Mouse (Mus musculus) urinary bladder, postnatal 36 days (tissue): Measurements from ENCODE around the gene Pard3b.

Source experiments
- DNase-seq, 2 experiments: peaks; one replicate each; pipeline ENCODE4 v3.0.0; 2022; ENCODE audit warnings: low spot score in 2 of 2, mixed read lengths in 1 of 2

The Pard3b gene

DNA sequence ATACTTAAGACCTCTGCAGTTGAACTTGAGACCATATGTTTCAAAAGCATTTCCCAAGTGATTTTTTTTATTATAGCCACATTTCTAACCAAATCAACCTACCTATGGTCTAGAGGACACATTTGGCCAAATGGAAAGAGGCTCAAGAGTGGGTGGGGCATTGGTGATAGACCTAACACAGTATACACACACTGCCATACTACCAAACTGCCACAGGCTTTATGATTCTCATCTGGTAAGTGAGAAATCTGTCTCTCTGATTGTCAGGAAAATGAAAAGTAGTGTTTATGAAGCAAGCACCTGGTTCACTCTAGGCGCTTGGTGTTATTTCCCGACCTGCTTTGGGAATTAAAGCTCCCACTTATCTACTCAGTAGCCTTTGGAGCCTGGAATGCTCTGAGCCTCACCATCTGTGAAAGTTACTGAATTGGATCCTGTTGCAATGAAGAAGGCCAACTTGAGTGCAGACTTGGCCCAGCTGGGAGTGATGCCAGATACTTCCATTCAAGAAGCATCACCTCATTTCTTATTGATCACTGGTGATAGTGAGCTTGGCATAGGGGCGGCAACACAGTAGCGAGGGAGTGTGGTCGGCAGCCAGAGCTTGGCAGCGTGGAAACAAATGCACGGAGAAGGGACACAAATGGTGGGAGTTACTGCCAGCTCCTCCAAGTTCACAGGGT is 810.7 kb downstream of the Pard3b start:
- DNase-seq = no peak

DNA sequence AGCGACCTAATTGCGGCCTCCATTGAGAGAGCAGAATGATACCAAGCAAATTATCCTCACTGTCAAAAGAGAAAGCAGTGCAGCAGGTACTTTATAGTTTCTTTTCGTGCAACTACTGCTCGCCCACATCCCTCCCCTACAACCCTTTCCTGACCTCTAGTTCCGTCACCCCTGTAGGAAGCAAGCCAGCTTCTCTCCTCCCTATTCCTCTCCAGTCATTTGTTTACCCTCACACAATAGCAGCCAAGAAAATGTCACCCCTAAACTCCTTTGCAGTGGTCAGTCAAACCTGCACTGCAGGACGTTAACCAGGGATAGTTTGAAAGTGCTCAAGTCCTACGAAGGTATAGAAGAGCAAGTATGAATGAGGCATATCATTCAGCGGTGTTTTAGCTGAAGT is 826.9 kb downstream of the Pard3b start:
- DNase-seq = no peak

DNA sequence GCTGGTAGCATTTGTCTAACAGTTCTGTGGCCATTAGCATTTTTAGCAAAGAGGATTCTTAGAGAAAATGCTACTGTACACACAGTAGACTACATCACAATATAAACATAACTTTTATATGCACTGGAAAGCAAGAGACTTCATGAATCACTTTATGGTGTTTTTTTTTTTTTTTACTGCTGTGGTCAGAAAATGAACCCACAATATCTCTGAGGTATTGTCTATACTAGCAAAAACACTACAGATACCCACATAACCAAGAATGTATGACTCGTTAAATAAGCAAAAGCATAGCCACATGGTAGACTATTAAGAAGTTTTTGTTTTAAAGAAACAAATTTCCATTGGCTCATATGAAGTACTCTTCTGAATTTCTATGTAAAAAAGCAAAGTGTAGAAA is 827.9 kb downstream of the Pard3b start:
- DNase-seq = no peak

DNA sequence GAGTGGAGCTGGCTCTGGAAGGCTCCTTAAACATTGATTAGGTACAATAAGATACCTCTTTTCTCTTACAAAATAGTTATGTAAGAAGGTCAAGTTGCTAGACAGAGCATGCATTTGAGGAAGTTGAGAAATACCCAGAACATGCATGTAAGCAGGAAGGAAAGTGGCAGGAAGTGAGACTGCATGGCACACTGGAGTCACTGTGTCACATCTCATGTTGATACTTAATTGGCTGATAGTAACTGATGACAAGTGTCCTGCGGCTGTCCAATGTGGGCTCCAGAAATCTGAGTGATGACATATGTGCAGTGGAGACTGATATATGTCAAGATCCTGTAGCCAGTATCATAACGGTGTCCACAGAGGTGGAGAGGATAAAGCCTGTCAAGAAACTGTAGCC is 844.4 kb downstream of the Pard3b start:
- no peak for DNase-seq

DNA sequence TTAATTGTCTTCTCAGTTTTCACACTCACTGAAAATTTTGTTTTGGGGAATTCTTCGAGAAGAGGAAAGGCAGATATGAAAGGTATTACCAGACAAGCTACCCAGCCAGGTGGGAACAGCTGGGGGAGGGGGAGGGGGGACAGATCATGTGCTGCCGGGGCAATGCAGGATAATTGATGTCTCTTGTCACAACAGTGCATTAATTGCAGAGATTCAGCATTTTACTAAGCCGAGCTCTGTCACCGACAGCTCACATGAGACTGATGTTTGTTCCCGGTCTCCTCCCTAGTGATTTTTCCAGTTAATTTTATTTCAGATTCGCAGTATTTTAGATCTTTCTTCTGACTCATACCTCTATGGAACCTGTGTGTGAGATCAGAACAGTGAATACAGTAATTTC is 850.2 kb downstream of the Pard3b start:
- no peak for DNase-seq

DNA sequence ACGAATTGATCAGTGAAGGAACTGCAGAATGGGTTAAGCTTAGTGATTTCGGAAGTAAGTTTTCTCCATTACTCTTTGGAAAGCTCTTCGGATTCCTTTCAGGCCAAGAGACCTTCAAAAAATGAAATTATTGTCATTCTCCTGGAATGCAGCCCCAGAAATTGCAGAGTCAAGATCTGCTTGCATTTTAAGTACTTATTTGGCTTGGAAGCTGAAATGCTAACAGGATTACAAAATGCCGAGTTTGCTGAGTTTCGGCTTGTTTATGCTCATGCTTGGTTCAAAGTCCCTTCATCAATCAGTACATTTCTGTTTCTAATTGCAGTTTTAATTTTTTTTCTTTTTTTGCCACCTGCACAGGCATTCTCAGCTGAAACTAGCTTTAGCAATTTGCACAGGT is 860.5 kb downstream of the Pard3b start:
- no peak for DNase-seq

DNA sequence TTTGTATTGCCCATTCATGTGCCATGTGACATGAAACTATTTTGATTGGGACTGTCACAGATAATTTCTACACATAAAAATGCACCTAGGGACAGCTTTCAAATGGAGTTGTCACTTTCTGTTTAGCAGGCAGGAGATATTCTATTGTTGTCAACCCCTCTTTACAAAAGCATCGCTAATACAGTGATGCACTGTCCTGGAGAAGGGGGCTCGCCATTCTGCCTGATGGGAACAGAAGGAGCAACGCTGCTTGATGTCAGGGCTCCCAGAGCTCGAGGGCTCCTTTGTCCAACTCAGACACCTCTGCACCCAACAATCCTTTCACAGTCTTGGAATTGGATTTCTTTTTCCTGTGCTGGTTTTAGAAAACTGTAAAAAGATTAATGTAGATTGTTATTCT is 871.9 kb downstream of the Pard3b start:
- DNase-seq = no peak

DNA sequence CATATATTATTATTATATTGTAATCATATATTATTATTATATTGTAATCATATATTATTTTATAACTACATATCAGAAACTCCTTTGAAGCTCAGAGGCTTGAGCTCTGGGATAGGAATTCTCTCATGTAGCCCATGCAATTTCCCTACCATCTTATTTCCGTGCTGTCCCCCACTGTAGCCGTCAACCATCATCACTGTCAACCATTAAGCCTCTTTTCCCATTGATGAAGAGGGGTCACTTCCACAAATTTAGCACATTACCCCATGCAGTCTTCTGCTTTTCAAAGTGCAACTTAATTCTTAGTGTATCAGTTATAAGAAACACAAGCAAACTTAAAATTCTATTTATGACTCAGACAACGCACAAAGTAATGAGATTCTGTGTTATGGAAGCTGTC is 873.1 kb downstream of the Pard3b start:
- DNase-seq = no peak

DNA sequence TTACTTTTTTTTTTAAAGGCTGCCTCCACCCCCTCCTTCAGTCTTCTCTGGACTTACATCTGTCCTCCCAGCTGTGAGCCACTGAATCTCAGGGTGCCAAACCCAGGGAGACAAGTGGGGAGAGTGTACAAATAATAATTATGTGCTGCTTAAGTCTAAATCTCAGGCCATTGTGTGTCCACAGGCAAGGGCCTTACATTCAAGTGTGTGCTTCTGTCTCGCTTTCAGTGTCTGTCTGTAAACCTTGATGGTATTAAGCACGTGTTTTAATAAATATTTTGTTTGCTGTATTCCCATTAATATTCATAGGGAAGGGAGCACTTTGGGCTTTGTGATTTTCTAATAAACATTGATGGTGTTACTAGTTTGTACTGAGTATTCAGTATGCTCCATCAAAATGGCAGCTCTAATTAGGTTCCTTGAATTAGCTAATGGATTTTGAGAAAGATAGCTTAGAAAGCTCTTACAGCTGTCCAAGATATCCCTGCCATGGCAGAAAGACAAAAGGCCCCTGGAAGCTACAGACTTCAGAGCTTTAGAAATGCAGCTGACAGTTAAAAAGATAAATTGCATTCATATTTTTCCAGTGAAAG is 880.1 kb downstream of the Pard3b start:
- DNase-seq = no peak

DNA sequence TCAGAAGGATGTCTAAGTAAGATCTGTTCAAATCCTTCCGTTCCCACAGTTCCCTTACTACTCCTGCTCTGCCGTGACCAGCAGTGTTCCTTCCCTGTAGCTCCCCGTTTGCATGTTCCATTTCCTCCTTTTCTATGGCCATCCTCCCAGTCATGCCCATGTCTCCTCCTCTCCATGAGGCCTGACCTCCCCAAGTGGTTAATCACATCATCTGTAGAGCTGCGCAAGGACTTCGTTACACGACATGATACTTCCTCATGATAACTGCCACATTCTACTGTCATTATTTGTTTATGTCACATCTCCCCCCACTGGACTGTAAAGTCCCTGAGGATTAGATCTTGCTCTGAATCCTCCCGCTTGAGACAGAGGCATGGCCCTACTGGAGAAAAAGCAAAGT is 882.7 kb downstream of the Pard3b start:
- DNase-seq = no peak

DNA sequence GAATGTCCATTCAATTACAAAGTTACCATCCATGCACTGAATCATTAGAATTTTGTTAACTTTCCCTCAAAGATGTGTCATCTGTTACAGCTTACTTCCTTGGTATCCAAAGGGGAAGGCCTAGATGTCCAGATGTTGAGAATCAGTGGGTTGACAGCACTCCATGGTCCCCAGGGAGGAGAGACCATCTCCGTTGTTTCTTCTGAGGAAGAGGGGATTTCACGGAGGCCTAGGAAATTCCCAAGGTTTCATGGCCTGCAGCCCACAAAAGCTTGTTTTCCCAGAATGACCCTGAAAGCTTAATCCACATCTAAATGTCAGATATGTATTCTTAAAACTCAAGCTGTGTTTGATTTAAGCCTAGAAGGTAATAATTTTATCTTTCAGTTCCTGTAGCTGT is 884.1 kb downstream of the Pard3b start:
- DNase-seq = no peak

DNA sequence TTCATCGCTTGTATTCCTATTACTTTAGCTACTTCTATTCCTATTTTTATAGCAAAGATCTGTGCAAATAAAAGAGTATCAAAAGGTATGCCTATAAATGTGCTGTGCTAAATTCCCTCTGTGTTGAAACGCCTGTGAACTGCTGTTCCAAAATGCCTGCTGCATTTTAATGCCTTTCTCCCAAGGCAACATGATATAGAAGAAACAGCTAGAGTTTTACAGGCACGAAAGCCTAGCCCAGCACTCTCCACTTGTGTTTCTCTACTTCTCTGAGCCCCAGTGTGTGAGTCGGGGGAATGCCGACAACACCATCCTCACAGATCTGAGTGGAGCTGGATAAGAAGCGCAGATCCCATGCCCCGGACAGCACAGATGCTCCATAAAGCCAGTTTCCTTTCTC is 889.2 kb downstream of the Pard3b start:
- no peak for DNase-seq

DNA sequence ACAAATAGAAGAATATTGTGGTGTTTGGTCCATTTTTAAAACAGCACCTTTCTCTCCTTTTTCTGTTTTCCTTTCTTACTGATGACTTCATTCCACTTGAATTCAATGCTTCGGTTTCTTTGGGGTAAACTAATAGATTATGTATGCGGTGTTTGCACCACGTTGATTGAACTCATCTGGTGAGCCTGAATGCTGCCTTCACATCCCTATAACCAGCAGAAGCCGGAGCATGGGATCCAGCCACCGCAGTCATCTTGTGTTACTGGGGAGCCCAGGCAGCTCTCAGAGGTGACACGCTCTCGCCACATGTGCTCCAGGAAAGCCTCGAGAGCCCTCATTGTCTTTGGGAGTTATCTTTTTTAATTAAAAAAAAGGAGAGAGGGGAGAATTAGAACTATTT is 891.3 kb downstream of the Pard3b start:
- no peak for DNase-seq

DNA sequence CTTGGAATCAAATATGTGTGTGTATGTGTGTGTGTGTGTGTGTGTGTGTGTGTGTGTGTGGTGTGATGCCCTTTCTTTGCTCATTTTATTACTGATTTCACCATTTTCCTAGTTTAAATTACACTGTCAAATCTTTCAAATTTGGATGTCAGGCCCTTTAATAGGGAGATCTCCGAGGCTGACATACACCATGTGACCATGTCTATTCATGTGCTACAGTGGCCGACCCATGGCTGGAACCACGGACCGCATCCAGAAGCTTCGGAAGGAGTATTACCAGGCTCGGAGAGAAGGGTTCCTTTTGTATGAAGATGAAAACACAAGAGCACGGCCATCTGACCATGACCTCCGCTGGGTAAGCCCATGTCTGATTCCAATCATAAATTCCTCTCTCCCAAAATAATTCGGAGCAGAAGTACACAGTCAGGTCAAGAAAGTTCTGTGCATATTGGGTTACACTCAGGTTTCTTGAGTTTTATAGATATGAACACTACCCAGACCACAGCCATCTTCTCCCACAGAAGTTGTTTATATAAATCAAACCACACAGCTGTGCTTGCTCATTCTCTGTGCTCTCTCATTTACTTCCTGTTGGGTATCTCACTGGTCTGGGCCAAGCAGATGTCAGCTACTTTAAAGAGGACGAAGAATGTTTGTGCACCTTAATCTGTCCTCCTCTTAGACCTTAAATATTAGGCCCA is 894.0 kb downstream of the Pard3b start:
- DNase-seq = no peak

DNA sequence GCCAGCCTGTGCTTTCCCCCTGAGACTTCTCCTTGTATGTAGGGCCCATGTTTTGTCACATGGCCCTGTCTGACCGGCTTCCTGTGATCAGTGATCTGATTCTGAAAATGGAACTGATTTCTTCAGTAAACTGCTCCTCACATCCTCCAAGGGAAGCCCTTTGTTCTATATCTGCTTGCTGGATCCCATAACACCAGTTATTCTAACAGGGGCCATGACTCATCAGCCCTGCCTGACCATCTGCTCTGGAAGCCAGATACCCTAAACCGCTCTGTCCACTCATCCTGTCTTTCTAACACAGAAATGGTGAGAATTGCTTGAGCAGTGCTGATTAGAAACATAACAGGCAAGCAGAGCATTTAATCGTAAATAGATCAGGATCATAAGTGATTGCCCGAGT is 910.3 kb downstream of the Pard3b start:
- DNase-seq = no peak

DNA sequence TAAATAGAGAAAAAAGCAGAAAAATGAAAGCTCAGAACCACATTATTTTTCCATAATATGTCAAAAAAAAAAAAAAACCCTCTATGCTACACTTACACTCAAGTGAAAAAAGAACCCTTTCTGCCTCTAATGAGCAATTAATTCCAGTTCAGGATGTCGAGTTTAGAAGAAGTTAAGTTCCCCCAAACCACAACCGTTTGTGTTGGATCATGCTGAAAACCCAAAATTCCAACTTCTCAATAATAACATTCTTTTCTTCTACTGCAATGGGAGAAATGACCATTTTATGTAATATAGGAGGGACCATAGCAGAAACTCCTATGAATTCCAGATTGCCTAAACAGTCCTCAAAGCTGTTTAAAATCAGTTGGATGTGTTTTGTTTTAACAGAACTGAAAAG is 911.9 kb downstream of the Pard3b start:
- no peak for DNase-seq

DNA sequence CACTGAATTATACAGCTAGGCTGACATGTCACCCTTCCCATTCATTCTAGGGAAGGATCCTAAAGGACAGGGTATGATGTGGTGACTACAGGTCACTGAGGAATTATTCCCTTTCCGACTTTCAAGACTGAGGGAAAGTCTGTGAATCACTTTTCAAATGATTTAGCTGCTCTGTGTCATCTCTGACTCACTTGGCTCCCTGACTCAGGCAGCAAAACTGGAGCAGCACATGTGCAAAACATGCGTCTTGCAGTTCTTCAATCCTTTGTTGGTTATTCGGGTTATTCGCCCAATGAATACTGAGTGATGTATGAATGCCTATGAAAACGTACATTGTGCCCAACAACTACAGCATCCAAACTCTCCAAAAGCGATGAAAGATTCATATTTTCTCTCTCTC is 912.9 kb downstream of the Pard3b start:
- peak in 1 of 2 experiments; percentile 2 for DNase-seq

DNA sequence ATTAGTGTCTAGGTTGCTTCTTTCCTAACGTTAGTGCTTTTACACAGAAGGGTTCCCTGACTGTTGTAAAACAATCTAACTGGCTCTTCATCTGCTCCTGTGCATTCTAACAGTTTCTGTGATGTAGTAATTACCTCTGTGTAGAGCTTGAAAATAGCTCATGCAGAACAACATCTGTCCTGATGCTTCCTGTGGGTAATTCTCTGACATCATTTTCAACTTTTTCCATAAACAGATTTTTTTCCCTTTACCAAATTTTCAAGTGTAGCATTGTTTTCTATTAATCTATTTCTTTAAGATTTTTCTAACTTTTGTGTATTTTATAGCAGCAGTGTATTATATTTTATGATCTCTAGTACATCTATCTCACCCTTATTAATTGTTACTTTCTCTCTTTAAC is 917.2 kb downstream of the Pard3b start:
- DNase-seq = no peak

DNA sequence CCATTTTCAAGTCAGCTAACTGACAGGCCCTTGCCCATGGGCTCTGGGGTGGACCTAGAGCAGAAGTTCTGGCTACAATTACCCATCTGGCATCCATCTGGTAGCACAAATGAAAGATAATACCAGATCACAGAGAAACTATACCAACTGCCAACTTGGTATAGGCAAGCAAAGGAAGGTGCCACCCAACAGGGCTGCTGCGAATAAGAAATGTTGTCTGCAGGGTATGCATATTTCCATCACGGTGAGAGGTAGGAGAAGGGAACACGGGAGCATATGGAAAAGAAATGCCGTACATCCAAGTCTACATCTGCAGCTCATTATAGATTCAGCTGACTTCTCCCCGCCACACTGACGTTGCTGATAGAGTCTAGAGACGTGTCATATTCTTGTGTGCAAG is 924.4 kb downstream of the Pard3b start:
- no peak for DNase-seq

DNA sequence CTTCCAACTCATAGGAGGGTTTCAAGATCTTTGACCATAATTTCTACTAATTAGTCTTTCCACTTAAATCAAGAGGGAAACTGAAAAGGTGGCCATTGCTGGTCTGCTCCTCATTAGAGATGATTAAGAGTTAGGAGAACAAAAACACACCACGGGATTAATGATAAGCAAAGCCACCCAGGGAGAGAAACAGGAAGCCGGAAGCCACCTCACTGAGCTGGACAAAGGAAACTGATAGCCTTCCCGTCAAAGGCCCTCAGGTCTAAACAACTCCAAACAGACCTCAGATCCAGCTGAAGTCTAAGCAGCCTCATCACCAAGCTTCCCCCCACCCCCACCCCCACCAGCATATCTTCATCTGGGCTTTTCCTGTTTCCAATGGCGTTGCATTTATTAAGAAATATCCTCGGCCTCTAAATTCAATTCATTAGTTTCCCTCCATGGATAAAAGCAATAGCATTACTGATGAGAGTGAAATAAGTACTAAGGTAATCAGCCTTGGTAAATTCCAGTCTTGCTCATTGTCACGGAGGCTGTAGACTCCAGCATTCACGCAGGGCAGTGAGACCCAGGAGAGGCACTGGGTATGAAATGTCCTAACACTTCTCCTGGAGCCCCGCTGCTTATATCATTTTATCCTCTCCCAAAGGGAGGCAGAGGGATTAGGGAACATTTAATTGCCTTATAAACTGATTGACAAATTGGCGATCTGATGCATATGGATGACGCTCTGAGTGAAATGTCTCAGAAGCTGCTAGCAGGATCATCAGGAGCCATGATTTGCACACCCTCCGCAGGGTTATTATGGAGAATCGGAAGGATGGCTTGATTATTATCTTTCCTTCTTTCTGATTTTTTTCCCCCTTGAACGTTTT is 925.9 kb downstream of the Pard3b start:
- DNase-seq = no peak

DNA sequence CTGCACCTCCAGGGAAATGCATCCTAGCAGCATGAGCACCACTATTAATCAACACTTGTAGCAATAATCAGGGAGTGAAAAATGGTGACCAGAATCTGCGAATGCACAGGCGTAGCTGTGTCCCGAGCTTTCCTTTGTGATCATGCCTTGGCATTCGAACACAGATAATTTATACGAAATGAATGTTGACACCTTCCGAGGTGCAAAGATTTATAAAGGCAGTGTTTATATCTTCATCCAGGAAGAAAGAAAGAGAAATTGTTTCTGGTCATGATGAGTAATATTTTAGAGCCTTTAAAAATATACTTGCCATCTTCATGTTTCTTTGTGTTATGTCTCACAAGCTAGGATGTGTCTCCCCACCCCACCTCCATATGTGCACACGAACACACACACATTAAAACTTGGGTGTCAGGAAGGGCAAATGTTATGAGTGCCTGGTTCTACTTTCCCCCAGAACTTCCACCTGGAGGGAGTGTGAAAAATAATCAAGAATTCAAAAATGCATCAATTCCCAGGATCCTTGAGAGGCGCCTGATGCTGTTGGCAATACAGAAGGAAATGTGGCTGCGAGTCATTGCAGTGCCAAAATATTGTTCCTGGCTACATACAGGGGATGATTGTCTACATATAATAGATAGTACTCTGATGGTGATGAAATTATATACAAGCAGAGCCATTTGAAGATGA is 926.6 kb downstream of the Pard3b start:
- no peak for DNase-seq

DNA sequence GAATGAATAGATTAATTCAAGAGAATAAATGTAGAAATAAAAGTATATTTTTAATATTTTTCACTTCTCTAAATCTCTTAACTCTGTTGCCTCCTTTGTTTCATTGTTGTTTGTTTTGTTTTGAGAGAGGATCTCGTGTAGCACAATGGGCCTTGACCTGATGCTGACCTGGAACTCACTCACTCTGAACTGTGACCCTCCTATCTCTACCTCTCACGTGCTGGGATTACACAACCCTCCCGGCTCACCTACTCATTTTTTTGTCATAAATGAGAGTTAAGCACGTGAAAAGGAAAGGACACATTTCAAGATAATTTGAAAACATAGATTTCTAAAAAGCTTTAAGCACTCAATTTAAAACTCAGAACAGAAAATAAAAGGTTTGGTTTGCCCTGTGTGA is 928.0 kb downstream of the Pard3b start:
- no peak for DNase-seq
